Mouse (Mus musculus) MEL (cell line): ENCODE data around the gene Kctd19.

ENCODE experiments used
- POLR2A ChIP-seq, 2 experiments: IDR thresholded peaks; 2 replicates each; pipeline ENCODE4 v1.6.1; 2011 to 2012; ENCODE audit warnings: low read length in 2 of 2, mild to moderate bottlenecking in 2 of 2, control low read depth in 1 of 2, improper control_type of control experiment in 1 of 2, low read depth in 1 of 2, moderate library complexity in 1 of 2; ENCODE audit not compliant: control insufficient read depth in 1 of 2, insufficient read depth in 1 of 2, poor library complexity in 1 of 2
- POLR2AphosphoS2 ChIP-seq: IDR thresholded peaks from 2 replicates; pipeline ENCODE4 v1.6.1; 2011; ENCODE audit warnings: low read length, improper control_type of control experiment

DNA sequence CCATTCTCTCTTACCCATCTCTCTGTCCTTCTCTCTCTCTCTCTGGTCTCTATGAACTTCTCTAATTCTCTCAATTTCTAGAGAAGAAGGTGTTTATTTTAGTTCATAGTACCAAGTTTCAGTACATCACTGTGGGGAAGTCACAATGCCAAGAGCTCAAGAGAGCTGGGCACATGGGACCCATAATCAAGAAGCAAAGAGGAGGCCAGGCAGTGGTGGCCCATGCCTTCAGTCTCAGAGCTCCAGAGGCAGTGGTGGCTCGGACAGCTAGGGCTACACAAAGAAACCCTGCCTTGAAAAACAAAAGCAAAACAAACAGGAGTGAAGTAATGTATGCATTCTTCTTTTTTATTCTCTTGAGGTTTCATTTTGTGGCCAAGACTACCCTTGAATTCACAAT lies 8.8 kb downstream of the Kctd19 start:
- TF ChIP-seq POLR2A (IDR thresholded peaks at IDR 0.05; ENCODE audit: control insufficient read depth in 1 of 2, insufficient read depth in 1 of 2, low read depth in 1 of 2, low read length in 2 of 2, poor library complexity in 1 of 2) (no peak), POLR2AphosphoS2 (no peak)
